ENCODE assay signal across 11 mouse cellular contexts in the genomic region with DNA sequence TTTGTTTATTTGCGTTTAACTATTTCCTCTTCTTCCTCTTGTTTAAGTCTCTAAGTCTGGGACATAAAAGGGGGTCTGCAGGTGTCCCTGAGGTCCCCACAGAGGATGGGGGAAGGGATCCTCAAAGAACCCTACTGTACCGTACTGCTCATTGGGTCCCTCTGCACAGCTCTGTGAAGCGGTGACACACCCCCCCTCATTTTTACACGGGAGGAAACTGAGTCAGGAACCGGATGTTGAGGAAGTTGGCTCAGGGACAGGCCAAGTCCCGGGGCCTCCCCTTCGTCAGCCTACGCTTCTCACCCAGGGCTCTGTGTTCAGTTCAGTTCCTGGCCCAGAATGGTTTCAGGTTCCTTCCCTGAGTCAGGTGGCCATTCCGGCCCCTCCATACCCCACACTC. TPM values are rescaled to one million over a fixed set of nuclear protein-coding genes. Genes with fewer than 3 reads are reported as not detected.
A peak's percentile ranks its signal among the peaks of the same experiment; 100 is the strongest.
DNase-seq lines count a peak whose midpoint lies in the region; ATAC-seq lines count a peak whose summit lies in the region.
"Had no signal": no experiment of that assay in that cellular context is flagged by ENCODE, and none has a peak within 500 bp of the region (broad histone marks: within the 10 kb centered on the region; RNA-seq: fewer than 3 reads in every experiment).

No protein-coding gene starts in this region.

- H3K4me3 ChIP-seq in lung, embryonic 16.5 days (ENCODE audit: low read length) = no peak overlapping the region
- no peak overlapping the region for H3K4me3 ChIP-seq in limb, embryonic 12.5 days (replicated peaks)

- no peaks in the 10 kb centered on the region for H3K9me3 ChIP-seq in lung, embryonic 16.5 days (ENCODE audit: control insufficient read depth, low read length)
- H3K9me3 ChIP-seq in limb, embryonic 12.5 days = no peaks in the 10 kb centered on the region

- no peak overlapping the region for H3K9ac ChIP-seq in lung, embryonic 16.5 days (ENCODE audit: low read length)
- H3K9ac ChIP-seq in limb, embryonic 12.5 days (replicated peaks) = 0 out of 2 replicates have a peak overlapping the region, but pooled peaks have one; percentile 31
- H3K9ac ChIP-seq: liver, embryonic 14.5 days had no signal

- peak overlapping the region; percentile 76 for H3K27ac ChIP-seq in lung, embryonic 16.5 days (ENCODE audit: low read length)
- 0 out of 2 replicates have a peak overlapping the region, but pooled peaks have one; percentile 29 for H3K27ac ChIP-seq in limb, embryonic 12.5 days
- H3K27ac ChIP-seq: liver, embryonic 14.5 days had no signal

- intact Hi-C loops in heart, postnatal 25 days (cut with DNase I) = loop anchor here (2.0 kb wide), 2 partner anchors 37 to 47 kb away; a partner anchor contains a TSS

- no peaks in the 10 kb centered on the region for H3K36me3 ChIP-seq in lung, embryonic 16.5 days (ENCODE audit: control insufficient read depth, insufficient read depth, low read length)
- no peaks in the 10 kb centered on the region for H3K36me3 ChIP-seq in limb, embryonic 12.5 days

- H3K4me2 ChIP-seq in lung, embryonic 16.5 days (ENCODE audit: low read depth, low read length) = no peak overlapping the region
- H3K4me2 ChIP-seq in limb, embryonic 12.5 days = no peak overlapping the region

- WGBS in lung, embryonic 16.5 days = 69% methylated on average over 9 of the region's 9 CpGs
- 67% methylated on average over 9 of the region's 9 CpGs for WGBS in limb, embryonic 12.5 days

- H3K4me1 ChIP-seq in lung, embryonic 16.5 days (replicated peaks; ENCODE audit: control insufficient read depth, insufficient read depth, low read length) = no peaks in the 10 kb centered on the region; the same call in 1 of the 2 replicates
- H3K4me1 ChIP-seq in limb, embryonic 12.5 days (replicated peaks) = peaks cover 27% of the 10 kb centered on the region

- no peaks in the 10 kb centered on the region for H3K27me3 ChIP-seq in lung, embryonic 16.5 days (ENCODE audit: control insufficient read depth, insufficient read depth, low read depth, low read length)
- H3K27me3 ChIP-seq in limb, embryonic 12.5 days = no peaks in the 10 kb centered on the region

- peak; percentile 48 for DNase-seq in heart, adult 8-10 months (ENCODE audit: low spot score)
- no peak for DNase-seq in heart, postnatal 25 days (ENCODE audit: low spot score)
- DNase-seq in lung, postnatal 25 days (ENCODE audit: low spot score) = no peak
- peak; percentile 41 to 55 for DNase-seq in thymus, postnatal 36 days
- no peak for DNase-seq in adrenal gland, postnatal 14 days
- DNase-seq in cerebellum, postnatal 36 days = no peak
- DNase-seq: B cell, adult 2 months; kidney, adult 9 months had no signal

- ATAC-seq in lung, embryonic 16.5 days (ENCODE audit: low read depth) = peak; percentile 44
- no peak for ATAC-seq in limb, embryonic 12.5 days (ENCODE audit: insufficient number of reproducible peaks, insufficient read depth, low FRiP score, low TSS enrichment, low read depth)

RNA-seq across cellular contexts. Expression of a gene that starts 37.0 kb away (rescaled TPM):
- total RNA-seq in heart, adult 8-10 months (2022) = 10 to 100 TPM; 20.2 to 34.2 (median 28.5) TPM
- 10 to 100 TPM; 24.5 to 33.8 TPM for total RNA-seq in heart, postnatal 25 days (2021)
- polyA plus RNA-seq in lung, embryonic 16.5 days (2015; fragmentation: Nextera tagmentation; extraction: Ambion mirVana) = 7.2 and 7.7 TPM in 2 replicates
- 2.5 and 2.8 TPM in 2 replicates for polyA plus RNA-seq in limb, embryonic 12.5 days (2016; fragmentation: Nextera tagmentation; extraction: Ambion mirVana)
- total RNA-seq in adrenal gland, postnatal 14 days (2021) = 43.0 and 49.3 TPM in 2 replicates

RNA-seq across cellular contexts. Expression of a gene that starts 39.4 kb away (rescaled TPM):
- total RNA-seq in heart, adult 8-10 months (2022) = 100 to 1,000 TPM in 2 of 4 experiments, 10 to 100 TPM in 2; 91.7 to 111 (median 98.9) TPM
- 10 to 100 TPM; 77.5 to 92.2 TPM for total RNA-seq in heart, postnatal 25 days (2021)
- polyA plus RNA-seq in lung, embryonic 16.5 days (2015; fragmentation: Nextera tagmentation; extraction: Ambion mirVana) = 20.7 and 21.9 TPM in 2 replicates
- 3.9 and 4.1 TPM in 2 replicates for polyA plus RNA-seq in limb, embryonic 12.5 days (2016; fragmentation: Nextera tagmentation; extraction: Ambion mirVana)
- total RNA-seq in adrenal gland, postnatal 14 days (2021) = 28.5 and 29.8 TPM in 2 replicates

RNA-seq across cellular contexts. Expression of a gene that starts 39.9 kb away (rescaled TPM):
- 100 to 1,000 TPM; 125 to 157 (median 135) TPM for total RNA-seq in heart, adult 8-10 months (2022)
- total RNA-seq in heart, postnatal 25 days (2021) = 100 to 1,000 TPM; 154 to 183 TPM
- 994 and 1,049 TPM in 2 replicates for polyA plus RNA-seq in lung, embryonic 16.5 days (2015; fragmentation: Nextera tagmentation; extraction: Ambion mirVana)
- polyA plus RNA-seq in limb, embryonic 12.5 days (2016; fragmentation: Nextera tagmentation; extraction: Ambion mirVana) = 981 and 1,001 TPM in 2 replicates
- total RNA-seq in adrenal gland, postnatal 14 days (2021) = 594 and 691 TPM in 2 replicates

Comparison
In these comparisons a context has a peak if more than half of its experiments do, and no peak if none do; other contexts are left out.
1. DNase-seq: peak in heart, adult 8-10 months (single experiment) and thymus, postnatal 36 days (2 of 2); none in heart, postnatal 25 days (single experiment), lung, postnatal 25 days (single experiment), adrenal gland, postnatal 14 days (single experiment) and cerebellum, postnatal 36 days (0 of 2).